Mouse (Mus musculus): ENCODE measurements at regions not wholly inside any gene's neighbourhood (a gene's known extent, or its start where the extent isn't known, plus 50 kb on each side); places are given as distances from the start of the nearest gene placed in this dataset.

- no peak overlapping the region for H3K4me3 ChIP-seq (ENCODE audit: extremely low read depth, insufficient read depth, insufficient read length)
- H3K4me1 ChIP-seq (ENCODE audit: control insufficient read depth, insufficient read depth, insufficient read length), result 0 out of 2 replicates have a peak, but pooled peaks cover 3% of the 10 kb centered on the region
- no peaks in the 10 kb centered on the region for H3K36me3 ChIP-seq (ENCODE audit: control insufficient read depth, insufficient read depth, low read length)
- 61% methylated on average over 9 of the region's 9 CpGs for WGBS
- no peak overlapping the region for H3K27ac ChIP-seq (ENCODE audit: insufficient read depth, low read length)
- H3K27me3 ChIP-seq (ENCODE audit: control insufficient read depth, insufficient read depth, low read length), result no peaks in the 10 kb centered on the region
- no peak for TF ChIP-seq CTCF (IDR thresholded peaks at IDR 0.05; ENCODE audit: extremely low read depth, insufficient read depth, insufficient read length, insufficient replicate concordance)
- no peak for TF ChIP-seq POLR2A (IDR thresholded peaks at IDR 0.05; ENCODE audit: low read depth, low read length)
- no peak for DNase-seq (ENCODE audit: low read depth in 1 of 2, low spot score in 2 of 2)
Observed at GRCm38 (mm10) chr10:21689847-21690269, 96.9 kb downstream of the 1700020N01Rik start.

DNA sequence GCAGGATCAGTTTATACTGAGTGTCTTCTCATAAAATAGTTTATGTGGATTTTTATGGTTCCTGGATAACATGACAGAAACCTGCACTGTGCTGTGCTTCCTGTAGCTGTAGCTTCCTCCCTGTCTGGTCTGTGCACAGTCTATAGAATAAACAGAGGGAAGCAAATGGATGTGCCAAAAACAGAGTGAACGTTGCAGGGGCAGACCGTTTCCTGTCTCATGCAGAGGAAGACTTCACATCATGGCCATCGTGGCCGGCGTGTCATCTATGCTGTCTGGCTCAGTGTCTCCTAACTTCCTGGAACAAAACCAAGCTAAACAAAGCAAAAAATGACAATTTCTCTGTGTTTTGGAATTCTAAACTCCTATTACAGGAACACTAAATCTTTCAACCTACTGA lies 102.2 kb downstream of the 1700020N01Rik start:
- 13% methylated on average over 5 of the region's 5 CpGs for WGBS
- TF ChIP-seq CTCF (IDR thresholded peaks at IDR 0.05; ENCODE audit: extremely low read depth, insufficient read depth, insufficient read length, insufficient replicate concordance) (no peak), POLR2A (IDR thresholded peaks at IDR 0.05; ENCODE audit: low read depth, low read length) (no peak)
- Histone ChIP-seq H3K4me1 (ENCODE audit: control insufficient read depth, insufficient read depth, insufficient read length) (no peaks in the 10 kb centered on the region), H3K27ac (ENCODE audit: insufficient read depth, low read length) (no peak overlapping the region), H3K27me3 (ENCODE audit: control insufficient read depth, insufficient read depth, low read length) (no peaks in the 10 kb centered on the region), H3K36me3 (ENCODE audit: control insufficient read depth, insufficient read depth, low read length) (no peaks in the 10 kb centered on the region), H3K4me3 (ENCODE audit: extremely low read depth, insufficient read depth, insufficient read length) (no peak overlapping the region)
- DNase-seq (ENCODE audit: low read depth in 1 of 2, low spot score in 2 of 2), result no peak

GRCm38 (mm10) chr10:21696671-21697070 lies 103.7 kb downstream of the 1700020N01Rik start:
- no peaks in the 10 kb centered on the region for H3K4me1 ChIP-seq (ENCODE audit: control insufficient read depth, insufficient read depth, insufficient read length)
- TF ChIP-seq POLR2A (IDR thresholded peaks at IDR 0.05; ENCODE audit: low read depth, low read length) (no peak), CTCF (IDR thresholded peaks at IDR 0.05; ENCODE audit: extremely low read depth, insufficient read depth, insufficient read length, insufficient replicate concordance) (no peak)
- no peaks in the 10 kb centered on the region for H3K36me3 ChIP-seq (ENCODE audit: control insufficient read depth, insufficient read depth, low read length)
- no peak for DNase-seq (ENCODE audit: low read depth in 1 of 2, low spot score in 2 of 2)
- H3K4me3 ChIP-seq (ENCODE audit: extremely low read depth, insufficient read depth, insufficient read length), result no peak overlapping the region
- 68% methylated on average over 5 of the region's 5 CpGs for WGBS
- no peak overlapping the region for H3K27ac ChIP-seq (ENCODE audit: insufficient read depth, low read length)
- H3K27me3 ChIP-seq (ENCODE audit: control insufficient read depth, insufficient read depth, low read length), result no peaks in the 10 kb centered on the region

DNA sequence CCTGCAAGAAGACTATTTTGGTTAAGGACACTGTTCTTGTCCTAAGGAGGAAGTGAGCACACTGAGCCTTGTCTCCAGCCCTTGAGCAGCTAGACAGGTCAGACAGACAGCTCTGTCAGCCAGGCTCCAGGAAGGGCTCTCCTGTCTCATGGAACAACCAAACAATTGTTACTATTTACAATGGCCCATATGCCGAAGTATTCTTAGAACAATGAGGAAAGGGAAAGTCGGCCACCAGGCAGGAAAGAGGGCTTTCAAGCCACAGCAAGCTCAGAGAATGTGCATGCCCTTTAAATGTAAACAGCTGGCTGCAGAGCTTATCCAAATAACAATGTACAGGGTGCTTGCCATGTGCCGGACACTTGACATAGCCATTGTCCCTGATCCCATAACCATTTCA lies 108.6 kb downstream of the 1700020N01Rik start:
- TF ChIP-seq POLR2A (IDR thresholded peaks at IDR 0.05; ENCODE audit: low read depth, low read length) (no peak), CTCF (IDR thresholded peaks at IDR 0.05; ENCODE audit: extremely low read depth, insufficient read depth, insufficient read length, insufficient replicate concordance) (no peak)
- no peaks in the 10 kb centered on the region for H3K36me3 ChIP-seq (ENCODE audit: control insufficient read depth, insufficient read depth, low read length)
- no peak for DNase-seq (ENCODE audit: low read depth in 1 of 2, low spot score in 2 of 2)
- no peak overlapping the region for H3K27ac ChIP-seq (ENCODE audit: insufficient read depth, low read length)
- H3K4me1 ChIP-seq (ENCODE audit: control insufficient read depth, insufficient read depth, insufficient read length), result no peaks in the 10 kb centered on the region
- no peak overlapping the region for H3K4me3 ChIP-seq (ENCODE audit: extremely low read depth, insufficient read depth, insufficient read length)
- no peaks in the 10 kb centered on the region for H3K27me3 ChIP-seq (ENCODE audit: control insufficient read depth, insufficient read depth, low read length)
- 55% methylated on average over 3 of the region's 3 CpGs for WGBS

DNA sequence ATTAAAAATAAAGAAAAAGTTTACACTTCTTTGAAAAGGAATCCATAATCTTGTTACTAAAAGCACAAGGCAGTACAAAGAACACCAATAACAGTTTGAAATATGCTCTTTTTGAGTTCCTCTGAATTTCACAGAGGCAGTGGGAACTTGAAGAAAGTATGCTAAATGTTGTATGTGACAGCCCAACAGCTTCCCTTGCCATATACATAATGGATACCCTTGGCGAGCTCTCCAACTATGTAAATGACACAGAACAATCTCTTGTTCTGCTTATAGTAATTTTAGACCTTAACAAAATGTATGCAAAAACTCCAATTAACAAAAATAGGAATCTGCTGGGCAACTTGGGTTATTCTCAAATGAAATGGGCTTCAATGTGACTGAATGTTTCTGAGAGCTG lies 109.2 kb downstream of the 1700020N01Rik start:
- no peaks in the 10 kb centered on the region for H3K4me1 ChIP-seq (ENCODE audit: control insufficient read depth, insufficient read depth, insufficient read length)
- no peak for DNase-seq (ENCODE audit: low read depth in 1 of 2, low spot score in 2 of 2)
- no peaks in the 10 kb centered on the region for H3K36me3 ChIP-seq (ENCODE audit: control insufficient read depth, insufficient read depth, low read length)
- no peaks in the 10 kb centered on the region for H3K27me3 ChIP-seq (ENCODE audit: control insufficient read depth, insufficient read depth, low read length)
- no peak overlapping the region for H3K4me3 ChIP-seq (ENCODE audit: extremely low read depth, insufficient read depth, insufficient read length)
- TF ChIP-seq POLR2A (IDR thresholded peaks at IDR 0.05; ENCODE audit: low read depth, low read length) (no peak), CTCF (IDR thresholded peaks at IDR 0.05; ENCODE audit: extremely low read depth, insufficient read depth, insufficient read length, insufficient replicate concordance) (no peak)
- WGBS, result 76% methylated on average over 1 of the region's 1 CpGs
- no peak overlapping the region for H3K27ac ChIP-seq (ENCODE audit: insufficient read depth, low read length)

GRCm38 (mm10) chr10:21711866-21712265 lies 118.9 kb downstream of the 1700020N01Rik start:
- WGBS, result 70% methylated on average over 7 of the region's 7 CpGs
- no peak overlapping the region for H3K27ac ChIP-seq (ENCODE audit: insufficient read depth, low read length)
- no peak for DNase-seq (ENCODE audit: low read depth in 1 of 2, low spot score in 2 of 2)
- no peaks in the 10 kb centered on the region for H3K36me3 ChIP-seq (ENCODE audit: control insufficient read depth, insufficient read depth, low read length)
- TF ChIP-seq POLR2A (IDR thresholded peaks at IDR 0.05; ENCODE audit: low read depth, low read length), result no peak
- no peak for TF ChIP-seq CTCF (IDR thresholded peaks at IDR 0.05; ENCODE audit: extremely low read depth, insufficient read depth, insufficient read length, insufficient replicate concordance)
- H3K4me1 ChIP-seq (ENCODE audit: control insufficient read depth, insufficient read depth, insufficient read length), result no peaks in the 10 kb centered on the region
- no peaks in the 10 kb centered on the region for H3K27me3 ChIP-seq (ENCODE audit: control insufficient read depth, insufficient read depth, low read length)
- H3K4me3 ChIP-seq (ENCODE audit: extremely low read depth, insufficient read depth, insufficient read length), result no peak overlapping the region

- Histone ChIP-seq H3K27ac (ENCODE audit: insufficient read depth, low read length) (no peak overlapping the region), H3K4me3 (ENCODE audit: extremely low read depth, insufficient read depth, insufficient read length) (no peak overlapping the region), H3K36me3 (ENCODE audit: control insufficient read depth, insufficient read depth, low read length) (no peaks in the 10 kb centered on the region), H3K4me1 (ENCODE audit: control insufficient read depth, insufficient read depth, insufficient read length) (no peaks in the 10 kb centered on the region), H3K27me3 (ENCODE audit: control insufficient read depth, insufficient read depth, low read length) (no peaks in the 10 kb centered on the region)
- 86% methylated on average over 3 of the region's 3 CpGs for WGBS
- no peak for DNase-seq (ENCODE audit: low read depth in 1 of 2, low spot score in 2 of 2)
- no peak for TF ChIP-seq CTCF (IDR thresholded peaks at IDR 0.05; ENCODE audit: extremely low read depth, insufficient read depth, insufficient read length, insufficient replicate concordance)
- no peak for TF ChIP-seq POLR2A (IDR thresholded peaks at IDR 0.05; ENCODE audit: low read depth, low read length)
Observed at GRCm38 (mm10) chr10:21712828-21713227, 119.9 kb downstream of the 1700020N01Rik start.

All from spleen, adult 2 months (tissue).